Mouse (Mus musculus) kidney, embryonic 16.5 days (tissue): ENCODE measurements at regions not wholly inside any gene's neighbourhood (a gene's known extent, or its start where the extent isn't known, plus 50 kb on each side); places are given as distances from the start of the nearest gene placed in this dataset.

ENCODE experiments used
- ATAC-seq: fragments of 200-750 bp; cut with Nextera tagmentation; 2 replicates; pipeline ENCODE4 v1.8.0; 2017; ENCODE audit warnings: moderate TSS enrichment; ENCODE audit not compliant: low FRiP score, low TSS enrichment
- H3K27ac ChIP-seq: fragments of 300-500 bp; sonication (generic); 2 replicates; pipeline ENCODE4 v1.5.1; 2014; ENCODE audit warnings: low read length
- H3K27me3 ChIP-seq: fragments of 300-500 bp; sonication (generic); 2 replicates; pipeline ENCODE4 v1.6.1; 2014; ENCODE audit warnings: low read length, control low read depth, mixed read lengths; ENCODE audit not compliant: insufficient read depth
- H3K36me3 ChIP-seq: fragments of 300-500 bp; sonication (generic); 2 replicates; pipeline ENCODE4 v1.6.1; 2014; ENCODE audit warnings: low read length, control low read depth, mixed read lengths; ENCODE audit not compliant: insufficient read depth
- H3K4me1 ChIP-seq: fragments of 300-500 bp; sonication (generic); 2 replicates; pipeline ENCODE4 v1.6.1; 2014; ENCODE audit warnings: low read length, control low read depth, mixed read lengths; ENCODE audit not compliant: insufficient read depth
- H3K4me2 ChIP-seq: fragments of 300-500 bp; sonication (generic); replicated peaks from 2 replicates; pipeline ENCODE4 v1.6.1; 2014; ENCODE audit warnings: low read depth, low read length
- H3K4me3 ChIP-seq: fragments of 300-500 bp; sonication (generic); 2 replicates; pipeline ENCODE4 v1.5.1; 2014; ENCODE audit warnings: mild to moderate bottlenecking, low read length
- H3K9ac ChIP-seq: fragments of 300-500 bp; sonication (generic); replicated peaks from 2 replicates; pipeline ENCODE4 v1.6.1; 2014; ENCODE audit warnings: low read length
- H3K9me3 ChIP-seq: fragments of 300-500 bp; sonication (generic); 2 replicates; pipeline ENCODE4 v1.6.1; 2016; ENCODE audit warnings: low read length, control low read depth
- whole genome bisulfite sequencing: fragments of 180-500 bp; shearing (Covaris S2); extraction: QIAGEN DNeasy Blood & Tissue Kit; methylation state at CpG from one replicate; pipeline ENCODE4 v1.1.7; 2014; 5-methylcytosine and 5-hydroxymethylcytosine counted together

GRCm38 (mm10) chr15:36895031-36895430 lies 112.5 kb downstream of the Zfp706 start:
- H3K36me3 ChIP-seq: no peaks in the 10 kb centered on the region
- H3K4me2 ChIP-seq: no peak overlapping the region
- no peak overlapping the region for H3K4me3 ChIP-seq
- H3K27ac ChIP-seq: no peak overlapping the region
- H3K9me3 ChIP-seq: no peaks in the 10 kb centered on the region
- H3K27me3 ChIP-seq: no peaks in the 10 kb centered on the region
- no peak for ATAC-seq
- no peak overlapping the region for H3K9ac ChIP-seq
- H3K4me1 ChIP-seq: peaks cover 10% of the 10 kb centered on the region; the same call in 1 of the 2 replicates
- WGBS: 88% methylated on average over 4 of the region's 4 CpGs

GRCm38 (mm10) chr15:36893407-36893969 lies 114.1 kb downstream of the Zfp706 start:
- Histone ChIP-seq H3K36me3 (no peaks in the 10 kb centered on the region), H3K4me3 (no peak overlapping the region), H3K9ac (no peak overlapping the region), H3K4me1 (peaks cover 10% of the 10 kb centered on the region; the same call in 1 of the 2 replicates), H3K27me3 (no peaks in the 10 kb centered on the region), H3K4me2 (no peak overlapping the region), H3K27ac (no peak overlapping the region), H3K9me3 (no peaks in the 10 kb centered on the region)
- ATAC-seq: no peak
- WGBS: 38% methylated on average over 4 of the region's 4 CpGs

DNA sequence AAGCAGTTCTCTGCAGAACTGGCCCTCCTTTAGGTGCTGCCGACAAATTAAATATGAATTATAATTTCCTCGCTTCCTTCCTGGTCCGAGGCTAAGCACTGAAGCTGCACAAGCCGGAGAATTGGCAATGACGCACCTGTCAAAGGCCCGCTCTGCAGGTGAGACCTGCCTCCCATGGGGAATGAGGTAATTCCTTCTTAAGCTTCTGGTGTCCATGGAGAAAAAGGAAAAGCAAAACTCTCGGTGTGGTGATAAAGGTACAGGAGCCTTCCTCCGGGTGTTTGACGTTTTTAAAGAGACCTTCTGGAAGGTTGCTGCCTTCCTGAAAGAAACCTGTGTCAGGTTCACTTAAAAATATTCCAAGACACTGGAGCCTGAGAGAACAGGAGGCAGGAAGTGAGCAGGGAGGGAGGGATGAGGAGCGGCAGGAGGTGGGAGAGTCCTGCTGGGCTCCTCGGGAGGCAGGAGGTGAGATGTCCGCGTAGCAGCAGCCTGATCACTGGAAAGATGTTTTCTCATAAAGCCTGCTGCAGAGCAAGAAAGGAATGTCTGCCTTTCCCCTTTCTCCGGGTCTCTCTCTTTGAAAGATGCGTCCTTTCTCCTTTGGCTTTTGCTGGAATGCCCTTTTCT lies 114.9 kb downstream of the Zfp706 start:
- H3K27me3 ChIP-seq: no peaks in the 10 kb centered on the region
- no peaks in the 10 kb centered on the region for H3K9me3 ChIP-seq
- no peak overlapping the region for H3K4me3 ChIP-seq
- H3K9ac ChIP-seq: no peak overlapping the region; the same call in 1 of the 2 replicates
- no peaks in the 10 kb centered on the region for H3K36me3 ChIP-seq
- peak overlapping the region; percentile 28 for H3K4me2 ChIP-seq
- peaks cover 10% of the 10 kb centered on the region; the same call in 1 of the 2 replicates for H3K4me1 ChIP-seq
- 11% methylated on average over 15 of the region's 15 CpGs for whole genome bisulfite sequencing
- no peak for ATAC-seq
- no peak overlapping the region for H3K27ac ChIP-seq

- no peak overlapping the region for H3K9ac ChIP-seq
- H3K4me3 ChIP-seq: no peak overlapping the region
- no peaks in the 10 kb centered on the region for H3K9me3 ChIP-seq
- H3K27ac ChIP-seq: no peak overlapping the region
- H3K4me1 ChIP-seq: peaks cover 10% of the 10 kb centered on the region; the same call in 1 of the 2 replicates
- H3K36me3 ChIP-seq: no peaks in the 10 kb centered on the region
- no peak overlapping the region for H3K4me2 ChIP-seq
- WGBS: 34% methylated on average over 12 of the region's 12 CpGs
- H3K27me3 ChIP-seq: no peaks in the 10 kb centered on the region
- no peak for ATAC-seq
These were observed 115.7 kb downstream of the Zfp706 start for GRCm38 (mm10) chr15:36891851-36892250.

DNA sequence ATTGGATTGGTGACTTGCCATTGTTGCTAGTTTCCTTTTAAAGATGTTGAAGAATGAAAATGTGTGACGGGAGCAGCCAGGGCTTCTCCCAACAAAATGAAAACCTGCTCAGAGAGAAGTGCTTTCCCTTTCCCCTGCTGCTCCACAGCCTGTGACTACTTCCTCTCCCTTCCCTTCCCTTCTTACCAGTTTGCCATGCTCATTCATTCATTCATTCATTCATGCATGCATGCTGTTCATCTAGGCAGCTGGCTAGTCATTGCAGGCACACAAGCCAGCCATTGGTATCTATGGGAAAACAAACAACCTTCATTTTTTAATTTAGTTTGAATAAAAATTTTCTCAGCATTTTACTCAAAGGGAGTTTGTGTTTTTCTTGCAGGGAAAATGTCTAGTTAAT lies 116.3 kb downstream of the Zfp706 start:
- H3K9me3 ChIP-seq: no peaks in the 10 kb centered on the region
- H3K4me3 ChIP-seq: no peak overlapping the region
- no peak overlapping the region for H3K27ac ChIP-seq
- H3K36me3 ChIP-seq: no peaks in the 10 kb centered on the region
- H3K9ac ChIP-seq: no peak overlapping the region
- ATAC-seq: no peak
- H3K27me3 ChIP-seq: no peaks in the 10 kb centered on the region
- WGBS: 80% methylated on average over 1 of the region's 1 CpGs
- H3K4me2 ChIP-seq: no peak overlapping the region
- peaks cover 10% of the 10 kb centered on the region; the same call in 1 of the 2 replicates for H3K4me1 ChIP-seq

DNA sequence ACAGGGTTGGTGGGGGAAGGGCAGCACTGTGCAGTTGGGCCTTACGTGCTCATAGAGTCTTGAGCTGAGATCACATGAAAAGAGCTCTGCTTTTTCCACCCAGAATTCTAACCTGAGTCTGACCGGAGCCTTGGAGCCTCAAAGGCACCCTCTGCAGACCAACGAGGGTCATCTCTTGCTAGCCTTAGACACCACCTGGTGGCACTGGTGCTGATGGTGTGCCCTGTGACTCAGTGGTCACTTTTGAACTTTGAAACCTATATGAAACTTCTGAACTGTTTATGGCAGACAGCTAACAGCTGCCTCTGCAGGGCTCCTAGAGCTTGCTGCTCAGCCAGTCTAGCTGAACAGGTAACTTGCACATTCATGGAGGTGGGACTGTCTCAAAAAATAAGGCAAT lies 118.5 kb downstream of the Zfp706 start:
- WGBS: 79% methylated on average over 3 of the region's 3 CpGs

GRCm38 (mm10) chr15:36888351-36889069 lies 119.1 kb downstream of the Zfp706 start:
- no peaks in the 10 kb centered on the region for H3K27me3 ChIP-seq
- no peak overlapping the region for H3K9ac ChIP-seq
- peaks cover 13% of the 10 kb centered on the region; the same call in 1 of the 2 replicates for H3K4me1 ChIP-seq
- ATAC-seq: no peak
- no peak overlapping the region for H3K27ac ChIP-seq
- H3K4me2 ChIP-seq: no peak overlapping the region
- no peaks in the 10 kb centered on the region for H3K36me3 ChIP-seq
- H3K9me3 ChIP-seq: no peaks in the 10 kb centered on the region
- H3K4me3 ChIP-seq: no peak overlapping the region
- WGBS: 86% methylated on average over 11 of the region's 11 CpGs

More for the DNA sequence above, 118.5 kb downstream of the Zfp706 start:
- Histone ChIP-seq H3K9ac (no peak overlapping the region), H3K27me3 (no peaks in the 10 kb centered on the region), H3K4me3 (no peak overlapping the region), H3K4me2 (no peak overlapping the region), H3K36me3 (no peaks in the 10 kb centered on the region), H3K27ac (no peak overlapping the region), H3K4me1 (peaks cover 15% of the 10 kb centered on the region; the same call in 1 of the 2 replicates), H3K9me3 (no peaks in the 10 kb centered on the region)
- ATAC-seq: no peak

GRCm38 (mm10) chr15:36884671-36885365 lies 122.8 kb downstream of the Zfp706 start:
- Histone ChIP-seq H3K27me3 (no peaks in the 10 kb centered on the region), H3K4me3 (no peak overlapping the region), H3K36me3 (no peaks in the 10 kb centered on the region), H3K4me2 (no peak overlapping the region), H3K9me3 (no peaks in the 10 kb centered on the region), H3K27ac (no peak overlapping the region), H3K4me1 (peaks cover 8% of the 10 kb centered on the region), H3K9ac (0 out of 2 replicates have a peak overlapping the region, but pooled peaks have one; percentile 22)
- ATAC-seq: no peak
- WGBS: 68% methylated on average over 11 of the region's 11 CpGs

- ATAC-seq: no peak
- H3K27me3 ChIP-seq: no peaks in the 10 kb centered on the region
- H3K4me3 ChIP-seq: no peak overlapping the region
- 89% methylated on average over 3 of the region's 3 CpGs for WGBS
- no peak overlapping the region for H3K9ac ChIP-seq
- no peak overlapping the region for H3K27ac ChIP-seq
- H3K36me3 ChIP-seq: no peaks in the 10 kb centered on the region
- H3K4me2 ChIP-seq: no peak overlapping the region
- H3K9me3 ChIP-seq: no peaks in the 10 kb centered on the region
- H3K4me1 ChIP-seq: peaks cover 14% of the 10 kb centered on the region
These were observed 123.5 kb downstream of the Zfp706 start for GRCm38 (mm10) chr15:36884074-36884473.
